Comparison of ENCODE assay signal across 7 mouse cellular contexts in the genomic region with DNA sequence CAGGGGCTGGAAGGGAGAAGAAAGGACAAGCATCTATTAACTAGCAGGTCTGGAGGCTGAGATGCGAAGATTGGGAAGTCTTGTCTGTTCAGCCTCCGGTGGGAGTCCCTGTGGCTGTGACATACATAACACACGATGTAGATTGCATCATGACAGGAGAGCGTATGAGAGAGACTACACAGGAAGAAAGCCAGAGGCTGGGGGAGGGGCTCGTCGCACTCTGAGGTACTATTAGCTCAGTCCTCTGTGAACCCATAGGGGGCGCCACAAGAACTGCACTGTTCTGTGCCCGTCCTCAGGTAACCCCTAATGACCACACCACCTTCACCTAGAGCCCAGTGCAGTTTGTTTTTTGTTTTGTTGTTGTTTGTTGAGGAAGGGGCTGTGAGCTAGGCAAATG.
A peak's percentile ranks its signal among the peaks of the same experiment; 100 is the strongest.
DNase-seq lines count a peak whose midpoint lies in the region; ATAC-seq and TF ChIP-seq lines count a peak whose summit lies in the region.

No protein-coding gene starts in this region.

- 79% methylated on average over 8 of the region's 8 CpGs for WGBS in thymus, adult 2 months
- 72% methylated on average over 8 of the region's 8 CpGs for WGBS in midbrain, embryonic 11.5 days

- peak; percentile 44 for TF ChIP-seq CTCF in layer of hippocampus, adult 2 months (conservative IDR thresholded peaks at IDR 0.05)
- no peak; the same call in 1 of the 2 replicates for TF ChIP-seq CTCF in thymus, adult 2 months (IDR thresholded peaks at IDR 0.05; ENCODE audit: borderline replicate concordance, control insufficient read depth, extremely low read depth, insufficient read depth, low read length, poor library complexity)

- peak; percentile 71 for ATAC-seq in granulocyte monocyte progenitor cell, adult 5-6 weeks (replicated peaks; ENCODE audit: poor library complexity, severe bottlenecking)
- no peak for ATAC-seq in midbrain, embryonic 11.5 days (ENCODE audit: low FRiP score)

- no peaks in the 10 kb centered on the region for H3K9me3 ChIP-seq in midbrain, embryonic 11.5 days (ENCODE audit: control insufficient read depth, low read length)

- H3K4me1 ChIP-seq in thymus, adult 2 months (replicated peaks; ENCODE audit: control insufficient read depth, insufficient read depth, low read length): peaks cover 19% of the 10 kb centered on the region
- no peaks in the 10 kb centered on the region for H3K4me1 ChIP-seq in midbrain, embryonic 11.5 days (ENCODE audit: control insufficient read depth, insufficient read depth, low read length)

- TF ChIP-seq POLR2A in thymus, adult 2 months (IDR thresholded peaks at IDR 0.05; ENCODE audit: control insufficient read depth, extremely low read depth, insufficient read depth, low read length, poor library complexity): no peak

- H3K27me3 ChIP-seq in thymus, adult 2 months (ENCODE audit: control insufficient read depth, insufficient read depth, low read length): no peaks in the 10 kb centered on the region
- no peaks in the 10 kb centered on the region for H3K27me3 ChIP-seq in midbrain, embryonic 11.5 days (ENCODE audit: control insufficient read depth, insufficient read depth, low read length)

- H3K9ac ChIP-seq in midbrain, embryonic 11.5 days (ENCODE audit: low read length): no peak overlapping the region

- no peak overlapping the region for H3K4me3 ChIP-seq in layer of hippocampus, adult 2 months
- no peak overlapping the region for H3K4me3 ChIP-seq in thymus, adult 2 months (ENCODE audit: control insufficient read depth, insufficient read depth, low read length)
- H3K4me3 ChIP-seq in midbrain, embryonic 11.5 days (ENCODE audit: low read depth, low read length): no peak overlapping the region

- no peak for DNase-seq in layer of hippocampus, adult 2 months (ENCODE audit: low spot score in 2 of 2)
- DNase-seq in layer of hippocampus, adult 9-10 months (ENCODE audit: low spot score): no peak
- DNase-seq in heart, postnatal 4 days: peak; percentile 66
- peak; percentile 66 for DNase-seq in thymus, adult 2 months
- no peak for DNase-seq in MN1 (ENCODE audit: low spot score)
- no peak for DNase-seq in midbrain, embryonic 11.5 days (ENCODE audit: low spot score, missing footprints)

- H3K4me2 ChIP-seq in midbrain, embryonic 11.5 days: no peak overlapping the region

- H3K36me3 ChIP-seq in thymus, adult 2 months (ENCODE audit: control insufficient read depth, insufficient read depth, low read length): no peaks in the 10 kb centered on the region
- H3K36me3 ChIP-seq in midbrain, embryonic 11.5 days (ENCODE audit: control insufficient read depth, insufficient read depth, low read length): no peaks in the 10 kb centered on the region

- no peak overlapping the region for H3K27ac ChIP-seq in layer of hippocampus, adult 2 months
- H3K27ac ChIP-seq in thymus, adult 2 months (ENCODE audit: control insufficient read depth, insufficient read depth, low read length): no peak overlapping the region
- no peak overlapping the region for H3K27ac ChIP-seq in midbrain, embryonic 11.5 days (ENCODE audit: low read depth, low read length)

Comparison
In these comparisons a context has a peak if more than half of its experiments do, and no peak if none do; other contexts are left out.
1. DNase-seq: peak in heart, postnatal 4 days (single experiment) and thymus, adult 2 months (single experiment); none in layer of hippocampus, adult 2 months (0 of 2), layer of hippocampus, adult 9-10 months (single experiment), MN1 (single experiment) and midbrain, embryonic 11.5 days (single experiment).